Mouse (Mus musculus): Measurements from ENCODE around the gene Cdk10. TPM values are rescaled to one million over a fixed set of nuclear protein-coding genes. Genes with fewer than 3 reads are reported as not detected.
"Not testable (repeated sequence)": the region's sequence is repeated elsewhere in the genome, so short reads cannot be mapped to it uniquely, and the experiment has no call there.

Gene Cdk10
- polyA plus RNA-seq, 1 experiment from 2014 or later = 8.9 TPM

- H3K4me2 ChIP-seq (ENCODE audit: low read depth, low read length) = peak within 1 kb of the TSS; percentile 96
- peaks cover 18% of the 10 kb centered on the region for H3K36me3 ChIP-seq (ENCODE audit: control insufficient read depth, insufficient read depth)
- peak within 1 kb of the TSS; percentile 87 for H3K27ac ChIP-seq (ENCODE audit: low read length)
- H3K9me3 ChIP-seq (replicated peaks; ENCODE audit: control insufficient read depth, low read length) = no peaks in the 10 kb centered on the region
- under 1% methylated on average over 98 of the region's 99 CpGs for WGBS (ENCODE audit: insufficient replicate concordance)
- H3K27me3 ChIP-seq (ENCODE audit: control insufficient read depth, insufficient read depth, low read depth, low read length) = no peaks in the 10 kb centered on the region
- peaks cover 25% of the 10 kb centered on the region for H3K4me1 ChIP-seq (ENCODE audit: control insufficient read depth, low read depth, low read length)
- H3K4me3 ChIP-seq (ENCODE audit: low read depth, low read length) = peak within 1 kb of the TSS; percentile 99
- peak; percentile 96 for ATAC-seq (ENCODE audit: low read depth)
- peak within 1 kb of the TSS; percentile 97 for H3K9ac ChIP-seq (ENCODE audit: low read depth, low read length)
Measured at GRCm38 (mm10) chr8:123254099-123254885, 29.6 kb downstream of the Cdk10 start, which contains the start of the genes Zfp276 and Vps9d1. Zfp276 (plus strand) TSS chr8:123254195. Vps9d1 (minus strand) TSS chr8:123254348.

- Histone ChIP-seq H3K4me1 (ENCODE audit: control insufficient read depth, low read depth, low read length) (peaks cover 25% of the 10 kb centered on the region), H3K4me3 (ENCODE audit: low read depth, low read length) (peak overlapping the region; percentile 99), H3K9ac (ENCODE audit: low read depth, low read length) (peak overlapping the region; percentile 97), H3K27me3 (ENCODE audit: control insufficient read depth, insufficient read depth, low read depth, low read length) (no peaks in the 10 kb centered on the region), H3K9me3 (replicated peaks; ENCODE audit: control insufficient read depth, low read length) (no peaks in the 10 kb centered on the region), H3K27ac (ENCODE audit: low read length) (no peak overlapping the region; the same call in 1 of the 2 replicates), H3K36me3 (ENCODE audit: control insufficient read depth, insufficient read depth) (peaks cover 19% of the 10 kb centered on the region), H3K4me2 (ENCODE audit: low read depth, low read length) (peak overlapping the region; percentile 96)
- WGBS (ENCODE audit: insufficient replicate concordance) = 58% methylated on average over 6 of the region's 6 CpGs
- ATAC-seq (ENCODE audit: low read depth) = no peak
Measured at GRCm38 (mm10) chr8:123255170-123255569, 30.5 kb downstream of the Cdk10 start.

- Histone ChIP-seq H3K9ac (ENCODE audit: low read depth, low read length) (no peak overlapping the region), H3K27me3 (ENCODE audit: control insufficient read depth, insufficient read depth, low read depth, low read length) (no peaks in the 10 kb centered on the region), H3K9me3 (replicated peaks; ENCODE audit: control insufficient read depth, low read length) (no peaks in the 10 kb centered on the region), H3K4me2 (ENCODE audit: low read depth, low read length) (no peak overlapping the region), H3K27ac (ENCODE audit: low read length) (no peak overlapping the region), H3K4me3 (ENCODE audit: low read depth, low read length) (no peak overlapping the region), H3K4me1 (ENCODE audit: control insufficient read depth, low read depth, low read length) (peaks cover 25% of the 10 kb centered on the region), H3K36me3 (ENCODE audit: control insufficient read depth, insufficient read depth) (peaks cover 12% of the 10 kb centered on the region)
- WGBS (ENCODE audit: insufficient replicate concordance) = 79% methylated on average over 3 of the region's 3 CpGs
- no peak for ATAC-seq (ENCODE audit: low read depth)
Measured at GRCm38 (mm10) chr8:123257114-123257513, 32.5 kb downstream of the Cdk10 start.

DNA sequence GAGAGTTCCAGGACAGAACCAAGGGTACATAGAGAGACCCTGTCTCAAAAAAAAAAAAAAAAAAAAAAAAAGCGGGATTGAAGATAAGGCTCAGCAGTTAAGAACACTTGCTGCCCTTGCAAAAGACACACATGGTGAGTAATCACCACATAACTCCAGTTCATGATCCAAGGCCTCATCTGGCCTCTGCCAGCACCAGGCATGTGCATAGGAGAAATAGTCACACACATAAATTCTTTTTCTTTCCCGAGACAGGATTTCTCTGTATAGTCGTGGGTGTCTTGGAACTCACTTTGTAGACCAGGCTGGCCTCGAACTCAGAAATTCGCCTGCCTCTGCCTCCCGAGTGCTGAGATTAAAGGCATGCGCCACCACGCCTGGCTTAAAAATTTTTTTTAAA lies 33.0 kb downstream of the Cdk10 start:
- H3K9me3 ChIP-seq (replicated peaks; ENCODE audit: control insufficient read depth, low read length); H3K27ac ChIP-seq (ENCODE audit: low read length); H3K9ac ChIP-seq (ENCODE audit: low read depth, low read length); H3K4me3 ChIP-seq (ENCODE audit: low read depth, low read length); H3K4me2 ChIP-seq (ENCODE audit: low read depth, low read length); H3K27me3 ChIP-seq (ENCODE audit: control insufficient read depth, insufficient read depth, low read depth, low read length); ATAC-seq (ENCODE audit: low read depth): not testable (repeated sequence)
- peaks cover 12% of the 10 kb centered on the region for H3K36me3 ChIP-seq (ENCODE audit: control insufficient read depth, insufficient read depth)
- peaks cover 22% of the 10 kb centered on the region for H3K4me1 ChIP-seq (ENCODE audit: control insufficient read depth, low read depth, low read length)
- 84% methylated on average over 8 of the region's 8 CpGs for WGBS (ENCODE audit: insufficient replicate concordance)

DNA sequence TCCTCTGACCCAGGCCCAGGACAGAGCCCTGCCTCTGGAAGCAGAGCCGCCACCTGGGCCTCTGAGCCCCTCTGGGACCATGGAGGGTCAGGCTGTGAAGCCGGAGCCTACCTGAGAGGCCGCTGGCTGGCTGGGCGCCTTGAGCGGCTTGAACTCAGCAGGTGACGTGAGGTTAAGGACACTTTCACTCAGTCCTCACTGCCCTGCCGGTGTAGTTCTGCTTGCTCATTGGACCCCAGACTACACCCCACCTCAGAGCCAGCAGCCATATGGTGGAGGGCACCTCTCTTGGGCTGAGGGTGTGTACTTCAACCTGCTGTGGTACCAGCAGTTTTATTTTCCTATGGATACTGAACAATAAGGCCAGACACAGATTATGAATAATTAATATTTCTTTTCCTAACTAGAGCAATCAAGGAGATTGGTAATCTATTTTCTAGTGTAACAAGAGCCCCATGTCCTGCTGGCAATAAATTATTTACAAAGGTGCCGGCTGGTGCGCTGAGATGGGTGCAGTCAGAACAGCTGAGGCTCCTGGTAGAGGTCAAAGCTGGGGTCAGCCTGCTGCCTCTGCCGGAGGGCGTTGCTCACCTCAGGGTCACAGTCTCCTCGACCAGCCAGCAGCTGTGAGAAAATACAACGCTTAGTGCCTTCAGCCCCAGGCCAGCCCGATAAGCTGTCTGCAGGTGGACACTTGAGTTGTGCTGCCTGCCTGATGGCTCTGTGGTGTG lies 43.4 kb downstream of the Cdk10 start:
- Histone ChIP-seq H3K36me3 (ENCODE audit: control insufficient read depth, insufficient read depth) (peaks cover 27% of the 10 kb centered on the region), H3K4me3 (ENCODE audit: low read depth, low read length) (no peak overlapping the region), H3K27ac (ENCODE audit: low read length) (no peak overlapping the region), H3K27me3 (ENCODE audit: control insufficient read depth, insufficient read depth, low read depth, low read length) (no peaks in the 10 kb centered on the region), H3K4me1 (ENCODE audit: control insufficient read depth, low read depth, low read length) (no peaks in the 10 kb centered on the region), H3K9ac (ENCODE audit: low read depth, low read length) (no peak overlapping the region), H3K9me3 (replicated peaks; ENCODE audit: control insufficient read depth, low read length) (no peaks in the 10 kb centered on the region), H3K4me2 (ENCODE audit: low read depth, low read length) (no peak overlapping the region)
- 76% methylated on average over 14 of the region's 14 CpGs for WGBS (ENCODE audit: insufficient replicate concordance)
- peak; percentile 51 for ATAC-seq (ENCODE audit: low read depth)

- Histone ChIP-seq H3K36me3 (ENCODE audit: control insufficient read depth, insufficient read depth) (peaks cover 20% of the 10 kb centered on the region), H3K4me1 (ENCODE audit: control insufficient read depth, low read depth, low read length) (no peaks in the 10 kb centered on the region), H3K27ac (ENCODE audit: low read length) (no peak overlapping the region), H3K9me3 (replicated peaks; ENCODE audit: control insufficient read depth, low read length) (no peaks in the 10 kb centered on the region), H3K4me2 (ENCODE audit: low read depth, low read length) (no peak overlapping the region), H3K4me3 (ENCODE audit: low read depth, low read length) (no peak overlapping the region), H3K9ac (ENCODE audit: low read depth, low read length) (no peak overlapping the region), H3K27me3 (ENCODE audit: control insufficient read depth, insufficient read depth, low read depth, low read length) (no peaks in the 10 kb centered on the region)
- WGBS (ENCODE audit: insufficient replicate concordance) = 89% methylated on average over 10 of the region's 10 CpGs
- ATAC-seq (ENCODE audit: low read depth) = no peak
Measured at GRCm38 (mm10) chr8:123271147-123271546, 46.5 kb downstream of the Cdk10 start.

DNA sequence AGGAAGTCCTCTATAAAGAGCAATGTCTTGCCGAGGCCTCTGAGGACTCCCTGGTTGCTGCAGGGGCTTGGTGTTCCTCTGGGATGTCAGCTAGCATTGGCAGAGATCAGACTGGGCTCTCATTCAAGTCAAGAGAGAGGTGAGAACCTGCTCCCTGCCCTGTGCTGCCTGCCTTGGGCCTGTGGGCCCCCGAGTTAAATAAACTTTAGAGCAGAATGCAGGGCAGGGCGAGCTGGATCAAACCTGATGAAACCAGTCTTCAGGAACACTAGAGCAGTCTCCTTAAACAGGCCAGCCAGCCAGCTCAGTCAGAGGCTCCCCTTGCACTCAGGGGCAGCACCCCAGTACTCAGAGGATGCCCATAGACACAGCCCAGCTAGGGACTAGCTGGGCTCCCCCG lies 47.3 kb downstream of the Cdk10 start:
- peaks cover 20% of the 10 kb centered on the region for H3K36me3 ChIP-seq (ENCODE audit: control insufficient read depth, insufficient read depth)
- no peaks in the 10 kb centered on the region for H3K27me3 ChIP-seq (ENCODE audit: control insufficient read depth, insufficient read depth, low read depth, low read length)
- WGBS (ENCODE audit: insufficient replicate concordance) = 78% methylated on average over 4 of the region's 4 CpGs
- H3K4me1 ChIP-seq (ENCODE audit: control insufficient read depth, low read depth, low read length) = no peaks in the 10 kb centered on the region
- no peaks in the 10 kb centered on the region for H3K9me3 ChIP-seq (replicated peaks; ENCODE audit: control insufficient read depth, low read length)
- no peak overlapping the region for H3K4me2 ChIP-seq (ENCODE audit: low read depth, low read length)
- H3K9ac ChIP-seq (ENCODE audit: low read depth, low read length) = no peak overlapping the region
- H3K27ac ChIP-seq (ENCODE audit: low read length) = no peak overlapping the region
- no peak for ATAC-seq (ENCODE audit: low read depth)
- no peak overlapping the region for H3K4me3 ChIP-seq (ENCODE audit: low read depth, low read length)

GRCm38 (mm10) chr8:123274447-123274846 lies 49.8 kb downstream of the Cdk10 start:
- H3K36me3 ChIP-seq (ENCODE audit: control insufficient read depth, insufficient read depth) = peaks cover 7% of the 10 kb centered on the region

GRCm38 (mm10) chr8:123275096-123275495 lies 50.5 kb downstream of the Cdk10 start:
- 88% methylated on average over 12 of the region's 12 CpGs for WGBS (ENCODE audit: insufficient replicate concordance)
- ATAC-seq (ENCODE audit: low read depth) = no peak
- peaks cover 8% of the 10 kb centered on the region for H3K36me3 ChIP-seq (ENCODE audit: control insufficient read depth, insufficient read depth)

More at GRCm38 (mm10) chr8:123274447-123274846, 49.8 kb downstream of the Cdk10 start:
- Histone ChIP-seq H3K9me3 (replicated peaks; ENCODE audit: control insufficient read depth, low read length) (no peaks in the 10 kb centered on the region), H3K4me3 (ENCODE audit: low read depth, low read length) (no peak overlapping the region), H3K4me2 (ENCODE audit: low read depth, low read length) (no peak overlapping the region), H3K27me3 (ENCODE audit: control insufficient read depth, insufficient read depth, low read depth, low read length) (no peaks in the 10 kb centered on the region), H3K27ac (ENCODE audit: low read length) (no peak overlapping the region), H3K9ac (ENCODE audit: low read depth, low read length) (no peak overlapping the region), H3K4me1 (ENCODE audit: control insufficient read depth, low read depth, low read length) (no peaks in the 10 kb centered on the region)
- ATAC-seq (ENCODE audit: low read depth) = no peak
- 70% methylated on average over 5 of the region's 5 CpGs for WGBS (ENCODE audit: insufficient replicate concordance)

More at GRCm38 (mm10) chr8:123275096-123275495, 50.5 kb downstream of the Cdk10 start:
- no peaks in the 10 kb centered on the region for H3K27me3 ChIP-seq (ENCODE audit: control insufficient read depth, insufficient read depth, low read depth, low read length)
- H3K27ac ChIP-seq (ENCODE audit: low read length) = no peak overlapping the region
- no peak overlapping the region for H3K4me2 ChIP-seq (ENCODE audit: low read depth, low read length)
- no peak overlapping the region for H3K4me3 ChIP-seq (ENCODE audit: low read depth, low read length)
- no peaks in the 10 kb centered on the region for H3K4me1 ChIP-seq (ENCODE audit: control insufficient read depth, low read depth, low read length)
- no peaks in the 10 kb centered on the region for H3K9me3 ChIP-seq (replicated peaks; ENCODE audit: control insufficient read depth, low read length)
- H3K9ac ChIP-seq (ENCODE audit: low read depth, low read length) = no peak overlapping the region
